Mouse (Mus musculus) heart, adult 10 weeks (tissue): ENCODE data around the gene Tmem220. TPM values are rescaled to one million over a fixed set of nuclear protein-coding genes. Genes with fewer than 3 reads are reported as not detected.

Experiments
- polyA plus RNA-seq: library from polyadenylated mRNA; stranded (reverse); fragments of 350-450 nt; fragmentation: Illumina TruSeq; extraction: RNeasy Lipid Tissue Mini Kit (QIAGEN cat#74804); gene quantifications from one replicate; pipeline ENCODE4 v1.2.3, GENCODE M21; 2014; ENCODE audit warnings: low read depth, low replicate concordance

Tmem220 gene
- 4.0 TPM for polyA plus RNA-seq

GRCm38 (mm10) chr11:67024867-67025477 lies at the start of gene Tmem220:
Gene Tmem220, plus strand, starts transcription at chr11:67025154.

GRCm38 (mm10) chr11:67052321-67052952 lies 27.5 kb downstream of the Tmem220 start, which contains the start of the genes Adprm and Sco1:
Gene Adprm, minus strand, starts transcription at chr11:67052594.
Gene Sco1, plus strand, starts transcription at chr11:67052670.

GRCm38 (mm10) chr11:67078000-67078399 lies 53.0 kb downstream of the Tmem220 start, which contains the start of gene Myh3:
Gene Myh3, plus strand, starts transcription at chr11:67078300.

Other genes with a start within 250 kb of the Tmem220 start
- 13.7 TPM for gene Pirt, start 113.2 kb upstream of the Tmem220 start, polyA plus RNA-seq
- not detected for gene Tmem238l, start 68.5 kb upstream of the Tmem220 start, polyA plus RNA-seq
- 17.2 TPM for gene Adprm, start 27.4 kb downstream of the Tmem220 start, polyA plus RNA-seq
- gene Sco1, start 27.5 kb downstream of the Tmem220 start, polyA plus RNA-seq = 19.0 TPM
- not detected for gene Myh3, start 53.1 kb downstream of the Tmem220 start, polyA plus RNA-seq
- not detected for gene Myh2, start 145.9 kb downstream of the Tmem220 start, polyA plus RNA-seq
- not detected for gene Myh1, start 174.9 kb downstream of the Tmem220 start, polyA plus RNA-seq
- not detected for gene Myh4, start 212.9 kb downstream of the Tmem220 start, polyA plus RNA-seq